Mouse (Mus musculus): ENCODE results near the gene Fstl3.

DNA sequence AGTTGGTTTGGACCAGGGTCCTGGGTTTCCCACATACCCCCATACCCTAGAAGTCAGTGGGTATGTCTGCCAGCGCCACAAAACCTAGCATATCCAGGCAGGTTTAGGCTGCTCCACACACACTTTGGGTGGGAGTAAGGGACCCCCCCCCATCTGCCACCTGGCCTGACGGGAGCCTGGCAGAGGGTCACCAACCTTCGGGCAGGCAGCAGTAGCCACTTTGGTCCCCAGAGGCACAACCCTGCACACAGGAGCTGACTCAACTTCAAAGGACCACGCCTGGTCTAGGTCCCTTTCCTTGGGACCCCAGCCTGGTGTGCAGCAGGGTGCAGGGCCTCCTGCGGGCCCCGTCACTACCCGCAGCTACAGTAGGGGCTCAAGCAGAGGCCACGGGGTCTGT lies 43.2 kb downstream of the Fstl3 start:
- TF ChIP-seq CTCF (IDR thresholded peaks at IDR 0.05; ENCODE audit: control insufficient read depth, insufficient read depth, insufficient read length) (no peak), USF1 (IDR thresholded peaks at IDR 0.05; ENCODE audit: low read depth) (no peak)

Measured in C2C12 (cell line).